ENCODE assay signal across 16 mouse cellular contexts in the genomic region with DNA sequence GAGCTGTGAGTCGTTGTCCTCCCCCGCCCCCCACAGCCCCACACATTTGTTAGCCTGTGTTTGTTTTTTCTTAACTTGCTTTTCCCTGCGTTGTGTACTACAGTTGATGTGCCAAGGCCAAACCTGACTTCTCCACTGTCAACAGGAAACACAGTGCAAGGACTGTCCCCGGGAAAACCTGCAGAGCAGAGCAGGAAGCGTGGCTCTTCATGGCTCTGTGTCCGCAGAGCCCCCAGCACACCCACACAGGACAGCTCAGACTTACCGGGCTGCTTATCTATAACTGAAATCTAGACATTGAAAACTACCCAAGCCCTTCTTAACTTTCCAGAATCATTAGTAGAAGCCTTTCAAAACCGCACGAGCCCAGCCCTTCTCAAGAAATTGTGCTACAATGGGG. TPM values are rescaled to one million over a fixed set of nuclear protein-coding genes. Genes with fewer than 3 reads are reported as not detected.
DNase-seq lines count a peak whose midpoint lies in the region; ATAC-seq and TF ChIP-seq lines count a peak whose summit lies in the region.
"Had no signal": no experiment of that assay in that cellular context is flagged by ENCODE, and none has a peak within 500 bp of the region (broad histone marks: within the 10 kb centered on the region; RNA-seq: fewer than 3 reads in every experiment).

No protein-coding gene starts in this region.

- TF ChIP-seq POLR2A in bone marrow, adult 2 months (IDR thresholded peaks at IDR 0.05; ENCODE audit: borderline replicate concordance, control insufficient read depth, low read depth, low read length), result no peak

- no peak overlapping the region for H3K9ac ChIP-seq in forebrain, embryonic 13.5 days
- H3K9ac ChIP-seq in midbrain, embryonic 15.5 days, result no peak overlapping the region
- H3K9ac ChIP-seq: forebrain, embryonic 12.5 days; hindbrain, embryonic 14.5 days; limb, embryonic 13.5 days; neural tube, embryonic 13.5 days had no signal

- no peak for TF ChIP-seq CTCF in bone marrow, adult 2 months (IDR thresholded peaks at IDR 0.05; ENCODE audit: control insufficient read depth, insufficient read depth, low read length)

- H3K9me3 ChIP-seq in forebrain, embryonic 13.5 days (replicated peaks), result no peaks in the 10 kb centered on the region
- no peaks in the 10 kb centered on the region for H3K9me3 ChIP-seq in midbrain, embryonic 15.5 days
- H3K9me3 ChIP-seq: embryonic facial prominence, embryonic 10.5 days; forebrain, embryonic 12.5 days; limb, embryonic 13.5 days; neural tube, embryonic 13.5 days had no signal

- H3K27me3 ChIP-seq in forebrain, embryonic 13.5 days, result no peaks in the 10 kb centered on the region
- no peaks in the 10 kb centered on the region for H3K27me3 ChIP-seq in midbrain, embryonic 15.5 days (replicated peaks)
- H3K27me3 ChIP-seq: neural tube, embryonic 13.5 days had no signal

- H3K4me3 ChIP-seq in bone marrow, adult 2 months (replicated peaks; ENCODE audit: control insufficient read depth, low read depth, low read length), result no peak overlapping the region
- no peak overlapping the region for H3K4me3 ChIP-seq in forebrain, embryonic 13.5 days
- H3K4me3 ChIP-seq in midbrain, embryonic 15.5 days, result no peak overlapping the region
- H3K4me3 ChIP-seq: embryonic facial prominence, embryonic 10.5 days; forebrain, embryonic 12.5 days; limb, embryonic 13.5 days; neural tube, embryonic 13.5 days had no signal

- no peaks in the 10 kb centered on the region for H3K36me3 ChIP-seq in forebrain, embryonic 13.5 days (ENCODE audit: poor library complexity, severe bottlenecking)
- no peaks in the 10 kb centered on the region for H3K36me3 ChIP-seq in midbrain, embryonic 15.5 days (replicated peaks)
- H3K36me3 ChIP-seq: embryonic facial prominence, embryonic 10.5 days; forebrain, embryonic 12.5 days; limb, embryonic 13.5 days; neural tube, embryonic 13.5 days had no signal

- no peak for ATAC-seq in forebrain, embryonic 13.5 days
- ATAC-seq in midbrain, embryonic 15.5 days (replicated peaks), result no peak

- H3K4me1 ChIP-seq in bone marrow, adult 2 months (ENCODE audit: control insufficient read depth, insufficient read depth, low read length), result peaks cover 4% of the 10 kb centered on the region; the same call in 1 of the 2 replicates
- peaks cover 12% of the 10 kb centered on the region for H3K4me1 ChIP-seq in forebrain, embryonic 13.5 days
- H3K4me1 ChIP-seq in midbrain, embryonic 15.5 days, result peaks cover 14% of the 10 kb centered on the region

- WGBS in bone marrow, adult 2 months, result 22% methylated on average over 9 of the region's 9 CpGs
- WGBS in forebrain, embryonic 13.5 days, result 88% methylated on average over 9 of the region's 9 CpGs
- 81% methylated on average over 9 of the region's 9 CpGs for WGBS in midbrain, embryonic 15.5 days

- peak overlapping the region; percentile 43; the same call in 1 of the 2 replicates for H3K27ac ChIP-seq in bone marrow, adult 2 months (ENCODE audit: control insufficient read depth, insufficient read depth, low read depth, low read length, poor library complexity)
- H3K27ac ChIP-seq in forebrain, embryonic 13.5 days, result no peak overlapping the region
- H3K27ac ChIP-seq in midbrain, embryonic 15.5 days, result no peak overlapping the region
- H3K27ac ChIP-seq: embryonic facial prominence, embryonic 10.5 days; forebrain, embryonic 12.5 days; hindbrain, embryonic 14.5 days; limb, embryonic 13.5 days; neural tube, embryonic 13.5 days had no signal

- DNase-seq in heart, adult 11 months, result peak; percentile 94
- DNase-seq in heart, postnatal 10 days, result no peak
- DNase-seq in 416B (ENCODE audit: low read depth), result peak; percentile 90
- DNase-seq in kidney, postnatal 25 days, result peak; percentile 42 to 79
- no peak for DNase-seq in right cerebral cortex, postnatal 36 days (ENCODE audit: low spot score in 2 of 2)
- DNase-seq: gastrocnemius, postnatal 36 days had no signal

- H3K4me2 ChIP-seq in forebrain, embryonic 13.5 days, result no peak overlapping the region
- no peak overlapping the region for H3K4me2 ChIP-seq in midbrain, embryonic 15.5 days
- H3K4me2 ChIP-seq: forebrain, embryonic 12.5 days; hindbrain, embryonic 14.5 days; limb, embryonic 13.5 days; midbrain, embryonic 11.5 days; neural tube, embryonic 13.5 days had no signal

- intact Hi-C loops in heart, postnatal 10 days (cut with DNase I), result no loop called here

RNA-seq across cellular contexts. Expression of a gene that starts 31.8 kb away (rescaled TPM):
- total RNA-seq in heart, postnatal 10 days (2021), result 10 to 100 TPM; 10.6 to 19.0 TPM
- 1.0 and 1.1 TPM in 2 replicates for polyA plus RNA-seq in bone marrow, adult 2 months (2011; ENCODE audit: insufficient read depth, insufficient read length, low replicate concordance, missing spikeins)
- 0.05 TPM in 1 of 2 replicates, not detected in the other for polyA plus RNA-seq in forebrain, embryonic 13.5 days (2015; fragmentation: Nextera tagmentation; extraction: Ambion mirVana)
- 0.17 and 0.19 TPM in 2 replicates for polyA plus RNA-seq in midbrain, embryonic 15.5 days (2015; fragmentation: Nextera tagmentation; extraction: Ambion mirVana)
- polyA plus RNA-seq: C2C12; embryonic facial prominence, embryonic 10.5 days; forebrain, embryonic 12.5 days; midbrain, embryonic 11.5 days; neural tube, embryonic 13.5 days had no signal

Comparison
In these comparisons a context has a peak if more than half of its experiments do, and no peak if none do; other contexts are left out.
1. DNase-seq: peak in heart, adult 11 months (single experiment), 416B (single experiment) and kidney, postnatal 25 days (2 of 2); none in heart, postnatal 10 days (0 of 2) and right cerebral cortex, postnatal 36 days (0 of 2).